Mouse (Mus musculus) spleen, adult 2 months (tissue): ENCODE measurements at regions not wholly inside any gene's neighbourhood (a gene's known extent, or its start where the extent isn't known, plus 50 kb on each side); places are given as distances from the start of the nearest gene placed in this dataset.
A peak's percentile ranks its signal among the peaks of the same experiment; 100 is the strongest.

ENCODE experiments used
- DNase-seq, 2 experiments: peaks; one replicate each; pipeline versions ENCODE4 v3.0.0 to v3.0.0-alpha.2; 2012 to 2021; ENCODE audit warnings: low spot score in 2 of 2, low read depth in 1 of 2
- H3K27ac ChIP-seq: fragments of 200-500 bp; 2 replicates; pipeline ENCODE4 v1.5.1; 2012; ENCODE audit warnings: low read length, inconsistent platforms; ENCODE audit not compliant: insufficient read depth
- H3K27me3 ChIP-seq: fragments of 200-500 bp; 2 replicates; pipeline ENCODE4 v1.6.1; 2012; ENCODE audit warnings: mild to moderate bottlenecking, moderate library complexity, low read length, inconsistent platforms; ENCODE audit not compliant: control insufficient read depth, insufficient read depth
- H3K36me3 ChIP-seq: fragments of 200-500 bp; 2 replicates; pipeline ENCODE4 v1.6.1; 2012; ENCODE audit warnings: mild to moderate bottlenecking, low read length, inconsistent platforms; ENCODE audit not compliant: control insufficient read depth, insufficient read depth
- H3K4me1 ChIP-seq: fragments of 200-500 bp; 2 replicates; pipeline ENCODE4 v1.6.1; 2011; ENCODE audit warnings: inconsistent platforms; ENCODE audit not compliant: control insufficient read depth, insufficient read depth, insufficient read length
- H3K4me3 ChIP-seq: fragments of 200-500 bp; 2 replicates; pipeline ENCODE4 v1.5.1; 2011; ENCODE audit warnings: mild to moderate bottlenecking, inconsistent platforms; ENCODE audit not compliant: insufficient read depth, insufficient read length; ENCODE audit errors: extremely low read depth
- CTCF ChIP-seq: fragments of 200-500 bp; IDR thresholded peaks from 2 replicates; pipeline ENCODE4 v1.5.1; 2011; ENCODE audit warnings: mild to moderate bottlenecking, inconsistent platforms; ENCODE audit not compliant: insufficient read depth, insufficient read length, insufficient replicate concordance; ENCODE audit errors: extremely low read depth
- POLR2A ChIP-seq: fragments of 200-500 bp; IDR thresholded peaks from 2 replicates; pipeline ENCODE4 v1.6.1; 2011; ENCODE audit warnings: low read depth, low read length, inconsistent platforms
- WGBS: fragments of 180-500 bp; shearing (Covaris S2); methylation state at CpG from one replicate; pipeline ENCODE4 v1.1.7; 2018; 5-methylcytosine and 5-hydroxymethylcytosine counted together

GRCm38 (mm10) chr12:16434739-16435138, 176.0 kb downstream of the Lpin1 start:
- TF ChIP-seq POLR2A (no peak), CTCF (no peak)
- H3K4me3 ChIP-seq: no peak overlapping the region
- H3K36me3 ChIP-seq: no peaks in the 10 kb centered on the region
- H3K27me3 ChIP-seq: no peaks in the 10 kb centered on the region
- H3K4me1 ChIP-seq: no peaks in the 10 kb centered on the region; the same call in 1 of the 2 replicates
- no peak overlapping the region for H3K27ac ChIP-seq
- peak in 1 of 2 experiments; percentile 11 for DNase-seq
- 39% methylated on average over 1 of the region's 1 CpGs for WGBS

GRCm38 (mm10) chr12:16434225-16434624, 176.5 kb downstream of the Lpin1 start:
- TF ChIP-seq CTCF: no peak
- no peak for TF ChIP-seq POLR2A
- H3K4me3 ChIP-seq: no peak overlapping the region
- no peak for DNase-seq
- no peak overlapping the region for H3K27ac ChIP-seq
- no peaks in the 10 kb centered on the region for H3K36me3 ChIP-seq
- WGBS: 67% methylated on average over 1 of the region's 1 CpGs
- no peaks in the 10 kb centered on the region for H3K27me3 ChIP-seq
- no peaks in the 10 kb centered on the region; the same call in 1 of the 2 replicates for H3K4me1 ChIP-seq

GRCm38 (mm10) chr12:16425980-16426379, 184.8 kb downstream of the Lpin1 start:
- TF ChIP-seq POLR2A: no peak
- TF ChIP-seq CTCF: no peak
- no peaks in the 10 kb centered on the region for H3K27me3 ChIP-seq
- no peak overlapping the region for H3K27ac ChIP-seq
- H3K36me3 ChIP-seq: no peaks in the 10 kb centered on the region
- no peak for DNase-seq
- no peaks in the 10 kb centered on the region for H3K4me1 ChIP-seq
- 85% methylated on average over 5 of the region's 5 CpGs for WGBS
- no peak overlapping the region for H3K4me3 ChIP-seq

- Histone ChIP-seq H3K27me3 (no peaks in the 10 kb centered on the region), H3K36me3 (no peaks in the 10 kb centered on the region), H3K27ac (no peak overlapping the region), H3K4me3 (no peak overlapping the region), H3K4me1 (no peaks in the 10 kb centered on the region)
- DNase-seq: no peak
- 94% methylated on average over 4 of the region's 4 CpGs for whole genome bisulfite sequencing
- no peak for TF ChIP-seq POLR2A
Measured at GRCm38 (mm10) chr12:16424526-16424925, 186.2 kb downstream of the Lpin1 start.

- no peak for DNase-seq
Measured at GRCm38 (mm10) chr12:16395720-16396119, 215.0 kb downstream of the Lpin1 start.

GRCm38 (mm10) chr12:16392851-16393250, 217.9 kb downstream of the Lpin1 start:
- no peak for DNase-seq
- H3K4me3 ChIP-seq: no peak overlapping the region
- H3K4me1 ChIP-seq: no peaks in the 10 kb centered on the region
- H3K27me3 ChIP-seq: no peaks in the 10 kb centered on the region
- H3K27ac ChIP-seq: no peak overlapping the region
- TF ChIP-seq CTCF (no peak), POLR2A (no peak)
- H3K36me3 ChIP-seq: no peaks in the 10 kb centered on the region

More at GRCm38 (mm10) chr12:16395720-16396119, 215.0 kb downstream of the Lpin1 start:
- no peaks in the 10 kb centered on the region for H3K36me3 ChIP-seq
- no peaks in the 10 kb centered on the region for H3K27me3 ChIP-seq
- H3K27ac ChIP-seq: no peak overlapping the region
- 77% methylated on average over 2 of the region's 2 CpGs for WGBS
- H3K4me3 ChIP-seq: no peak overlapping the region
- no peaks in the 10 kb centered on the region for H3K4me1 ChIP-seq
- no peak for TF ChIP-seq POLR2A
- TF ChIP-seq CTCF: no peak

GRCm38 (mm10) chr12:16391630-16392269, 219.0 kb downstream of the Lpin1 start:
- Histone ChIP-seq H3K27ac (no peak overlapping the region), H3K4me3 (no peak overlapping the region), H3K36me3 (no peaks in the 10 kb centered on the region), H3K27me3 (no peaks in the 10 kb centered on the region), H3K4me1 (peaks cover 3% of the 10 kb centered on the region; the same call in 1 of the 2 replicates)
- no peak for DNase-seq
- TF ChIP-seq CTCF (no peak), POLR2A (no peak)
- 79% methylated on average over 5 of the region's 5 CpGs for WGBS
